Comparison of ENCODE assay signal across 8 mouse cellular contexts in the genomic region with DNA sequence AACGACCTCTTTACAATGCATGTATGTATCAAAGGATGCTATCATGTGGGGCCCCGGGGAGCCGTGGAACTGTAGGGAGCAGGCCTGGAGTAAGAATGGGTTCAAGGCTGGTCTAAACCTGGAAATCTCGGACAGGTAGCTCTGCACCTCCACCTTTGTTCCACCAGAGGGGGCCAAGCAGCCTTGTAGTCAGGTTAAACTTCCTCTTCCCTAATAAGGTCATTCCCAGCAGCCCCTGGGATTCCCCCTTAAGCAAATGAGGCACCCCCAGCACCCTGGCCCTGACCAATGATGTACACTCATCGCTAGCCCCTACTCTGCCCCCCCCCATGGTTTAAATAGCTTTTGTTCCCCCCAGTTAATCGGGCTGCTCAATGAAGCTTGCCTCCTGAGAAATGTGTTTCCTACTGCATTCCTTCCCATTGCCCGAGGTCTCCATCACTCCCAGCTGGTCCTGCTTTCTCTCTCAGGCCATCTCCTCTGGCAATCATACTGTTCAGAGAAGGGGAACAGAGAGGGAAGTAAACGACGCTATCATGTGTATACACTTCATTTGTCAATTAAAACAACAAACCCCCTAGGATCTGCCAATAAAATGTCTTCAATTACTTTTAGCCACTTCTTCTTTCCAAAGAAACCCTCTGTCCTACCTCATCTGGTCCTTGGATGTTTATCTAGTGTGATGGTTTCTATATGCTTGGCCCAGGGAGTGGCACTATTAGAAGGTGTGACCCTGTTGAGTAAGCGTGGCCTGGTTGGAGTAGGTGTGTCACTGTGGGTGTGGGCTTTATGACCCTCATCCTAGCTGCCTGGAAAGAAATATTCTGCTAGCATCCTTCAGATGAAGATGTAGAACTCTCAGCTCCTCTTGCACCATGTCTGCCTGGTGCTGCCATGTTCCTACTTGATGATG. TPM values are rescaled to one million over a fixed set of nuclear protein-coding genes. Genes with fewer than 3 reads are reported as not detected.
DNase-seq lines count a peak whose midpoint lies in the region; ATAC-seq and TF ChIP-seq lines count a peak whose summit lies in the region.

No protein-coding gene starts in this region.

- no peak overlapping the region for H3K4me3 ChIP-seq in forebrain, embryonic 10.5 days
- no peak overlapping the region for H3K4me3 ChIP-seq in forebrain, embryonic 15.5 days
- no peak overlapping the region for H3K4me3 ChIP-seq in hindbrain, embryonic 10.5 days
- no peak overlapping the region for H3K4me3 ChIP-seq in left cerebral cortex, adult 2 months
- no peak overlapping the region for H3K4me3 ChIP-seq in myocyte

- no peak for TF ChIP-seq POLR2A in myocyte (IDR thresholded peaks at IDR 0.05; ENCODE audit: insufficient read length, low read depth)

- no peak overlapping the region for H3ac ChIP-seq in myocyte (ENCODE audit: control insufficient read depth, insufficient read length)

- H3K4me1 ChIP-seq in forebrain, embryonic 10.5 days: peaks cover 6% of the 10 kb centered on the region; the same call in 1 of the 2 replicates
- 0 out of 2 replicates have a peak, but pooled peaks cover 5% of the 10 kb centered on the region for H3K4me1 ChIP-seq in forebrain, embryonic 15.5 days
- peaks cover 6% of the 10 kb centered on the region; the same call in 1 of the 2 replicates for H3K4me1 ChIP-seq in hindbrain, embryonic 10.5 days (replicated peaks)

- no peaks in the 10 kb centered on the region for H3K9me3 ChIP-seq in forebrain, embryonic 10.5 days
- no peaks in the 10 kb centered on the region for H3K9me3 ChIP-seq in forebrain, embryonic 15.5 days
- H3K9me3 ChIP-seq in hindbrain, embryonic 10.5 days: no peaks in the 10 kb centered on the region

- no peak overlapping the region for H3K4me2 ChIP-seq in forebrain, embryonic 15.5 days (replicated peaks)
- no peak overlapping the region for H3K4me2 ChIP-seq in myocyte (ENCODE audit: low read depth)

- H3K27me3 ChIP-seq in forebrain, embryonic 10.5 days (ENCODE audit: poor library complexity, severe bottlenecking): no peaks in the 10 kb centered on the region
- H3K27me3 ChIP-seq in forebrain, embryonic 15.5 days: no peaks in the 10 kb centered on the region
- no peaks in the 10 kb centered on the region for H3K27me3 ChIP-seq in hindbrain, embryonic 10.5 days (ENCODE audit: insufficient read depth, poor library complexity, severe bottlenecking)
- H3K27me3 ChIP-seq in myocyte (ENCODE audit: control insufficient read depth, insufficient read depth, insufficient read length): no peaks in the 10 kb centered on the region

- H3K79me2 ChIP-seq in myocyte (ENCODE audit: control insufficient read depth, insufficient read depth): no peaks in the 10 kb centered on the region

- WGBS in forebrain, embryonic 10.5 days: 56% methylated on average over 10 of the region's 10 CpGs
- WGBS in forebrain, embryonic 15.5 days: 58% methylated on average over 10 of the region's 10 CpGs
- 59% methylated on average over 10 of the region's 10 CpGs for WGBS in hindbrain, embryonic 10.5 days

- ATAC-seq in forebrain, embryonic 15.5 days (replicated peaks): no peak

- H3K27ac ChIP-seq in forebrain, embryonic 10.5 days: no peak overlapping the region
- H3K27ac ChIP-seq in forebrain, embryonic 15.5 days (replicated peaks): no peak overlapping the region
- no peak overlapping the region for H3K27ac ChIP-seq in hindbrain, embryonic 10.5 days
- no peak overlapping the region for H3K27ac ChIP-seq in left cerebral cortex, adult 2 months

- intact Hi-C loops in left cerebral cortex, adult 2 months (cut with DNase I): loop anchor here (1.0 kb wide), 1 partner anchor 242 kb away; no protein-coding TSS in a partner anchor
- intact Hi-C loops in gastrocnemius, postnatal 36 days (cut with DNase I): loop anchor here (5.0 kb wide), 1 partner anchor 243 kb away; no protein-coding TSS in a partner anchor

- no peak overlapping the region for H3K9ac ChIP-seq in forebrain, embryonic 15.5 days (replicated peaks)

- H3K36me3 ChIP-seq in forebrain, embryonic 10.5 days (replicated peaks): no peaks in the 10 kb centered on the region
- H3K36me3 ChIP-seq in forebrain, embryonic 15.5 days: no peaks in the 10 kb centered on the region
- H3K36me3 ChIP-seq in hindbrain, embryonic 10.5 days: no peaks in the 10 kb centered on the region
- no peaks in the 10 kb centered on the region for H3K36me3 ChIP-seq in myocyte (ENCODE audit: control insufficient read depth, insufficient read depth)

- TF ChIP-seq CTCF in left cerebral cortex, adult 2 months (IDR thresholded peaks at IDR 0.05): peak; percentile 66

- peak; percentile 44 for DNase-seq in forebrain, embryonic 10.5 days (ENCODE audit: extremely low spot score, low spot score)
- peak; percentile 16 for DNase-seq in urinary bladder, postnatal 14 days (ENCODE audit: low spot score)
- no peak for DNase-seq in urinary bladder, adult 18-20 months (ENCODE audit: low spot score in 2 of 2)
- DNase-seq in hindbrain, embryonic 10.5 days (ENCODE audit: low spot score): peak; percentile 40
- peak in 1 of 2 experiments; percentile 38 for DNase-seq in left cerebral cortex, adult 2 months (ENCODE audit: extremely low spot score in 1 of 2, low spot score in 2 of 2)
- no peak for DNase-seq in gastrocnemius, postnatal 36 days

TF ChIP-seq in myocyte, 11 proteins besides CTCF, POLR2A, EP300 and RAD21:
- TF ChIP-seq SRF (IDR thresholded peaks at IDR 0.05; ENCODE audit: control insufficient read depth, insufficient read length, low read depth) (peak; percentile 86), POLR2AphosphoS2 (IDR thresholded peaks at IDR 0.05; ENCODE audit: insufficient read length, low read depth) (no peak)

RNA-seq across cellular contexts. Expression of a gene that starts 11.4 kb away (rescaled TPM):
- polyA plus RNA-seq in forebrain, embryonic 10.5 days (2016; fragmentation: Nextera tagmentation; extraction: Ambion mirVana): 0.82 and 0.91 TPM in 2 replicates
- polyA plus RNA-seq in forebrain, embryonic 15.5 days (2015; fragmentation: Nextera tagmentation; extraction: Ambion mirVana): 7.9 and 8.4 TPM in 2 replicates
- polyA plus RNA-seq in hindbrain, embryonic 10.5 days (2016; fragmentation: Nextera tagmentation; extraction: Ambion mirVana): 4.5 and 7.6 TPM in 2 replicates
- total RNA-seq in left cerebral cortex, adult 2 months (2021): 1 to 10 TPM; 9.0 to 9.3 TPM
- not detected for polyA plus RNA-seq in myocyte (2012; fragmentation: generic; extraction: Trizol)
- total RNA-seq in gastrocnemius, postnatal 36 days (2021): under 1 TPM; 0.05 to 0.10 TPM

RNA-seq across cellular contexts. Expression of a gene that starts 40.3 kb away (rescaled TPM):
- polyA plus RNA-seq in forebrain, embryonic 10.5 days (2016; fragmentation: Nextera tagmentation; extraction: Ambion mirVana): 37.6 and 39.1 TPM in 2 replicates
- 38.9 and 41.4 TPM in 2 replicates for polyA plus RNA-seq in forebrain, embryonic 15.5 days (2015; fragmentation: Nextera tagmentation; extraction: Ambion mirVana)
- 43.1 and 51.4 TPM in 2 replicates for polyA plus RNA-seq in hindbrain, embryonic 10.5 days (2016; fragmentation: Nextera tagmentation; extraction: Ambion mirVana)
- 10 to 100 TPM; 44.8 to 47.3 TPM for total RNA-seq in left cerebral cortex, adult 2 months (2021)
- polyA plus RNA-seq in myocyte (2012; fragmentation: generic; extraction: Trizol): 36.8 TPM
- total RNA-seq in gastrocnemius, postnatal 36 days (2021): 100 to 1,000 TPM; 302 to 349 TPM

Comparison
In these comparisons a context has a peak if more than half of its experiments do, and no peak if none do; other contexts are left out.
1. DNase-seq: peak in forebrain, embryonic 10.5 days (single experiment), urinary bladder, postnatal 14 days (single experiment) and hindbrain, embryonic 10.5 days (single experiment); none in urinary bladder, adult 18-20 months (0 of 2) and gastrocnemius, postnatal 36 days (0 of 2).